Mouse (Mus musculus) neutrophil, adult 83 days (primary cell): ENCODE data around the gene Kprp. TPM values are rescaled to one million over a fixed set of nuclear protein-coding genes. Genes with fewer than 3 reads are reported as not detected.

Experiments
- total RNA-seq, 2 experiments: library from RNA; stranded (reverse); gene quantifications; one replicate each; pipeline ENCODE4 v1.2.4; 2023

Kprp gene
- total RNA-seq, result not detected

GRCm38 (mm10) chr3:92827108-92827507 is at the start of gene Kprp:
Gene Kprp, minus strand, starts transcription at chr3:92827247.

DNA sequence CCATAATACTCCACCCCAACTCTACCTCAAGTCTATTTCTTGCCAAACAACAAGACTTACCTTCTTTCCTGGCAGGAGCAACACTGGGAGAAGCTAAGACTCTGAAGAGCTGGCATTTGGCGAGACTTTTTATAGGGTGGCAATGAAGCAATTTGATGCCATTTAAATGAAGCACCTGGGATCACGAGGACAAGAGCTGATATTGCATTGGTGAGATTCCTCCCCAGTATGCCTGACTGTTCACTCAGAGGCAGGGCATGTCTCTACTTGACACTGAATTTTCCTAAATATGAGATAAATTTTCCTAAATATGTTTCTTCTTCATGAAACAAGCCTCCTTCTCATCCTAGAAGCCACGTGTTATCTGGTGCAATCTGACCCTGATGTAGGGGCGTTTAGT is 43.1 kb upstream of the Kprp start, which contains the start of gene 2310050C09Rik:
Gene 2310050C09Rik, minus strand, starts transcription at position 101 of the 400 bp plus-strand sequence.

GRCm38 (mm10) chr3:92851186-92851585 is 24.1 kb upstream of the Kprp start, which contains the start of gene Lce1l:
Gene Lce1l, minus strand, starts transcription at chr3:92851286.

DNA sequence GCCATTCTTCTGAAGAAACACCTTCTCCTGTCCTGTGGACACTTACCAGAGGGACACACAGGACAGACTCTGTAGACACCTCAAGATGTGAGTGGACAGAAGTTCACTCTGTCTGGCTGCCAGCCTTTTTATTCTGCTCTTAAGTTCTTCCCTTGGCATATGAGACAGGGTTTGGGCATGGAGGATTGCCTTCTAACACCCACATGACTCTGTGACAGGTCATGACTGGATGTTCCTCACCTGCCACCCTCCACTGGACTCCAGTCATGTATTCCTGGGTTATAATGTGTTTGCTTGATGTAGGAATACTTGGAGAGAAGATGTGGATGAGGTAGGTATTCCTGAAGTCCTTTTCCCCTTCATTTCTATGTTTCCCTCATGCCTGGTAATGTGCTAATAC is 19.3 kb downstream of the Kprp start, which contains the start of gene Lce1k:
Gene Lce1k, minus strand, starts transcription at position 101 of the 400 bp plus-strand sequence.

GRCm38 (mm10) chr3:92790414-92790813 is 36.6 kb downstream of the Kprp start, which contains the start of gene Lce1j:
Gene Lce1j, minus strand, starts transcription at chr3:92790514.

GRCm38 (mm10) chr3:92778799-92779198 is 48.2 kb downstream of the Kprp start, which contains the start of gene Lce1i:
Gene Lce1i, minus strand, starts transcription at chr3:92778899.

Other genes with a start within 250 kb of the Kprp start
- gene Smcp, start 238.2 kb downstream of the Kprp start, total RNA-seq, result not detected
- gene 2210017I01Rik, start 219.8 kb downstream of the Kprp start, total RNA-seq, result not detected
- not detected for gene Lce6a, start 205.6 kb downstream of the Kprp start, total RNA-seq
- gene Lce1a1, start 178.9 kb downstream of the Kprp start, total RNA-seq, result not detected
- gene Lce1b, start 170.3 kb downstream of the Kprp start, total RNA-seq, result not detected
- not detected for gene Lce1a2, start 156.9 kb downstream of the Kprp start, total RNA-seq
- gene Lce1c, start 148.0 kb downstream of the Kprp start, total RNA-seq, result not detected
- gene Lce1d, start 140.0 kb downstream of the Kprp start, total RNA-seq, result not detected
- gene Lce1e, start 118.2 kb downstream of the Kprp start, total RNA-seq, result not detected
- gene Lce1f, start 106.9 kb downstream of the Kprp start, total RNA-seq, result not detected
- gene Gm38119, start 88.2 kb downstream of the Kprp start, total RNA-seq, result not detected
- not detected for gene Lce1g, start 74.9 kb downstream of the Kprp start, total RNA-seq
- not detected for gene Lce1h, start 62.2 kb downstream of the Kprp start, total RNA-seq
- gene Lce1i, start 48.3 kb downstream of the Kprp start, total RNA-seq, result not detected
- not detected for gene Lce1j, start 36.7 kb downstream of the Kprp start, total RNA-seq
- not detected for gene Lce1k, start 19.4 kb downstream of the Kprp start, total RNA-seq
- not detected for gene Lce1l, start 24.0 kb upstream of the Kprp start, total RNA-seq
- not detected for gene 2310050C09Rik, start 43.0 kb upstream of the Kprp start, total RNA-seq
- gene Lce3a, start 99.0 kb upstream of the Kprp start, total RNA-seq, result not detected
- gene Lce3b, start 105.7 kb upstream of the Kprp start, total RNA-seq, result not detected
- not detected for gene Lce3c, start 117.2 kb upstream of the Kprp start, total RNA-seq
- gene Lce3d, start 130.1 kb upstream of the Kprp start, total RNA-seq, result not detected
- not detected for gene Lce3e, start 139.8 kb upstream of the Kprp start, total RNA-seq
- gene Lce3f, start 165.0 kb upstream of the Kprp start, total RNA-seq, result not detected
- not detected for gene Crct1, start 188.4 kb upstream of the Kprp start, total RNA-seq
- not detected for gene Lce1m, start 191.8 kb upstream of the Kprp start, total RNA-seq
- gene Gm4858, start 241.6 kb upstream of the Kprp start, total RNA-seq, result not detected